Mouse (Mus musculus): ENCODE data around the gene Atp8b3.

- peak; percentile 93 for TF ChIP-seq CTCF (IDR thresholded peaks at IDR 0.05; ENCODE audit: insufficient read depth, low read length)
- TF ChIP-seq POLR2A (IDR thresholded peaks at IDR 0.05; ENCODE audit: borderline replicate concordance, extremely low read depth, low read depth, low read length), result no peak
Observed at GRCm38 (mm10) chr10:80566375-80567092, 27.6 kb upstream of the Atp8b3 start.

Data from lung, adult 2 months (tissue).